Mouse (Mus musculus) cerebellum, adult (tissue): ENCODE results near the gene H2afy.

Experiments used
- ATAC-seq: cut with Nextera tagmentation; 2 replicates; pipeline ENCODE4 v1.9.2; 2017; ENCODE audit warnings: mild to moderate bottlenecking, moderate library complexity, mixed read lengths; ENCODE audit not compliant: insufficient number of reproducible peaks, low FRiP score, low TSS enrichment

The H2afy gene

GRCm38 (mm10) chr13:56113431-56114248, 22.5 kb downstream of the H2afy start:
- ATAC-seq, result peak; percentile 49

- peak; percentile 46; the same call in 1 of the 2 replicates for ATAC-seq
Observed at GRCm38 (mm10) chr13:56112980-56113379, 23.2 kb downstream of the H2afy start.

- no peak for ATAC-seq
Observed at GRCm38 (mm10) chr13:56112496-56112895, 23.7 kb downstream of the H2afy start.

- no peak for ATAC-seq
Observed at GRCm38 (mm10) chr13:56111601-56112000, 24.6 kb downstream of the H2afy start.

GRCm38 (mm10) chr13:56110694-56111531, 25.2 kb downstream of the H2afy start:
- ATAC-seq, result no peak

- no peak for ATAC-seq
Observed at GRCm38 (mm10) chr13:56109703-56110102, 26.5 kb downstream of the H2afy start.

- ATAC-seq, result no peak
Observed at GRCm38 (mm10) chr13:56108849-56109519, 27.2 kb downstream of the H2afy start.

GRCm38 (mm10) chr13:56104971-56105391, 31.2 kb downstream of the H2afy start:
- no peak for ATAC-seq

- peak; percentile 58; the same call in 1 of the 2 replicates for ATAC-seq
Observed at GRCm38 (mm10) chr13:56103796-56104746, 32.1 kb downstream of the H2afy start.

GRCm38 (mm10) chr13:56102160-56102559, 34.0 kb downstream of the H2afy start:
- ATAC-seq, result no peak

GRCm38 (mm10) chr13:56095601-56096195, 40.5 kb downstream of the H2afy start:
- ATAC-seq, result no peak

GRCm38 (mm10) chr13:56094544-56094943, 41.6 kb downstream of the H2afy start:
- no peak for ATAC-seq

GRCm38 (mm10) chr13:56093680-56094079, 42.5 kb downstream of the H2afy start:
- no peak for ATAC-seq

- ATAC-seq, result no peak
Observed at GRCm38 (mm10) chr13:56092606-56093005, 43.6 kb downstream of the H2afy start.

- ATAC-seq, result no peak
Observed at GRCm38 (mm10) chr13:56090597-56090996, 45.6 kb downstream of the H2afy start.

GRCm38 (mm10) chr13:56088602-56089001, 47.6 kb downstream of the H2afy start:
- no peak for ATAC-seq

GRCm38 (mm10) chr13:56087936-56088335, 48.2 kb downstream of the H2afy start:
- ATAC-seq, result no peak

GRCm38 (mm10) chr13:56084146-56084905, 51.8 kb downstream of the H2afy start:
- ATAC-seq, result no peak
